Mouse (Mus musculus): ENCODE measurements around the gene Olfr1186. TPM values are rescaled to one million over a fixed set of nuclear protein-coding genes. Genes with fewer than 3 reads are reported as not detected.

Gene Olfr1186
- not detected for polyA plus RNA-seq (2017; shearing (Covaris generic))

GRCm38 (mm10) chr2:88518251-88518650, at the start of gene Olfr1186:
TSS of gene Olfr1186 (plus strand) at chr2:88518551.

GRCm38 (mm10) chr2:88483298-88483697, 35.1 kb upstream of the Olfr1186 start, which contains the start of gene Olfr1184:
TSS of gene Olfr1184 (plus strand) at chr2:88483598.

GRCm38 (mm10) chr2:88493020-88493419, 25.3 kb upstream of the Olfr1186 start, which contains the start of gene Olfr1185-ps1:
TSS of gene Olfr1185-ps1 (plus strand) at chr2:88493320.

GRCm38 (mm10) chr2:88556635-88557034, 38.3 kb downstream of the Olfr1186 start, which contains the start of gene Olfr1188:
TSS of gene Olfr1188 (plus strand) at chr2:88556935.

Other genes with a start within 250 kb of the Olfr1186 start
- not detected for gene Olfr1173, start 238.7 kb upstream of the Olfr1186 start, polyA plus RNA-seq (2017; shearing (Covaris generic))
- not detected for gene Olfr1174-ps, start 203.4 kb upstream of the Olfr1186 start, polyA plus RNA-seq (2017; shearing (Covaris generic))
- gene Olfr1175-ps, start 191.3 kb upstream of the Olfr1186 start, polyA plus RNA-seq (2017; shearing (Covaris generic)) = not detected
- gene Olfr1176, start 181.8 kb upstream of the Olfr1186 start, polyA plus RNA-seq (2017; shearing (Covaris generic)) = not detected
- not detected for gene Olfr1177-ps, start 172.1 kb upstream of the Olfr1186 start, polyA plus RNA-seq (2017; shearing (Covaris generic))
- gene Olfr1178, start 131.5 kb upstream of the Olfr1186 start, polyA plus RNA-seq (2017; shearing (Covaris generic)) = not detected
- gene Olfr1179, start 112.1 kb upstream of the Olfr1186 start, polyA plus RNA-seq (2017; shearing (Covaris generic)) = not detected
- gene Olfr1180, start 99.4 kb upstream of the Olfr1186 start, polyA plus RNA-seq (2017; shearing (Covaris generic)) = not detected
- gene Olfr1181, start 92.4 kb upstream of the Olfr1186 start, polyA plus RNA-seq (2017; shearing (Covaris generic)) = not detected
- gene Gm13757, start 69.4 kb upstream of the Olfr1186 start, polyA plus RNA-seq (2017; shearing (Covaris generic)) = not detected
- gene Olfr1183, start 63.7 kb upstream of the Olfr1186 start, polyA plus RNA-seq (2017; shearing (Covaris generic)) = not detected
- 0.37 TPM for gene Olfr1184, start 35.0 kb upstream of the Olfr1186 start, polyA plus RNA-seq (2017; shearing (Covaris generic))
- gene Olfr1185-ps1, start 25.2 kb upstream of the Olfr1186 start, polyA plus RNA-seq (2017; shearing (Covaris generic)) = not detected
- not detected for gene Olfr1188, start 38.4 kb downstream of the Olfr1186 start, polyA plus RNA-seq (2017; shearing (Covaris generic))
- not detected for gene Olfr1189, start 67.9 kb downstream of the Olfr1186 start, polyA plus RNA-seq (2017; shearing (Covaris generic))
- not detected for gene Olfr1191-ps1, start 122.0 kb downstream of the Olfr1186 start, polyA plus RNA-seq (2017; shearing (Covaris generic))
- gene Olfr1192-ps1, start 130.0 kb downstream of the Olfr1186 start, polyA plus RNA-seq (2017; shearing (Covaris generic)) = 0.12 TPM
- gene Olfr1193, start 157.1 kb downstream of the Olfr1186 start, polyA plus RNA-seq (2017; shearing (Covaris generic)) = not detected
- not detected for gene Olfr1195, start 170.6 kb downstream of the Olfr1186 start, polyA plus RNA-seq (2017; shearing (Covaris generic))
- gene Olfr1196, start 186.0 kb downstream of the Olfr1186 start, polyA plus RNA-seq (2017; shearing (Covaris generic)) = not detected
- gene Olfr1197, start 213.8 kb downstream of the Olfr1186 start, polyA plus RNA-seq (2017; shearing (Covaris generic)) = not detected
- gene Olfr1198, start 232.8 kb downstream of the Olfr1186 start, polyA plus RNA-seq (2017; shearing (Covaris generic)) = not detected
- not detected for gene Olfr1199, start 241.9 kb downstream of the Olfr1186 start, polyA plus RNA-seq (2017; shearing (Covaris generic))